Mouse (Mus musculus) gastrocnemius, adult 2 months (tissue): ENCODE data around the gene Cpne8. TPM values are rescaled to one million over a fixed set of nuclear protein-coding genes. Genes with fewer than 3 reads are reported as not detected.
A peak's percentile ranks its signal among the peaks of the same experiment; 100 is the strongest.
"Not testable (repeated sequence)": the region's sequence is repeated elsewhere in the genome, so short reads cannot be mapped to it uniquely, and the experiment has no call there.

Experiments
- DNase-seq: peaks from one replicate; pipeline ENCODE4 v3.0.0; 2022
- H3K27ac ChIP-seq: fragments of 200-600 bp; 2 replicates; pipeline ENCODE4 v1.8.1; 2022; ENCODE audit warnings: mild to moderate bottlenecking
- H3K4me3 ChIP-seq: fragments of 200-600 bp; 2 replicates; pipeline ENCODE4 v1.8.1; 2022; ENCODE audit warnings: mild to moderate bottlenecking, moderate library complexity
- CTCF ChIP-seq: fragments of 200-600 bp; IDR thresholded peaks from 2 replicates; pipeline ENCODE4 v1.8.1; 2022; ENCODE audit warnings: antibody characterized with exemption, mild to moderate bottlenecking, moderate library complexity
- intact Hi-C: fragments of 180-260 bp; cut with DNase I; formaldehyde crosslinking; loops from one replicate; pipeline ENCODE4 v1.15.1; 2025
- total RNA-seq, 2 experiments: library from RNA; stranded (reverse); gene quantifications; 2 replicates each; pipeline ENCODE4 v1.2.3; 2021

The Cpne8 gene
- total RNA-seq, 2 experiments from 2014 or later = 2.5 to 3.4 TPM

DNA sequence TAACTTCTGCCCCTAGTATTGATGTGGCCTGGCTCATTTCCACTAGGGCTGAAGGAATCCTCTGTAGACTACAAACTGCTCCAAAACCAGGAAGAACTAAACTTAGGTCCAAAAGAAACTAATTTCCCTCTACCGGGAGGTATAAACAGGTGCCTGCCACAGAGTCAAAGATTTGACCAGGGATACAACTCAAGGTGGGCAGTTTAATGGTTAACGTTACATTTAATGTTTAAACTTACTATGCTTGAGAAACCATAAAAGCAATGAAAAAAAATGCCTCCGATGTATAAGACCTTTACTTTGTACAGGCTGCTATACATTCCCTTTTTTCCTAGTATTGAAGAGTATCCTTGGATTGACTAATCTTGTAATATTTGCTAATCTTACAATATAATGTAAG lies 18.5 kb downstream of the Cpne8 start:
- no peak for TF ChIP-seq CTCF
- Histone ChIP-seq H3K27ac (no peak overlapping the region), H3K4me3 (no peak overlapping the region)
- no peak for DNase-seq
- intact Hi-C loops = no loop called here

- no peak for DNase-seq
- intact Hi-C loops = no loop called here
- no peak for TF ChIP-seq CTCF
- H3K4me3 ChIP-seq = no peak overlapping the region
- H3K27ac ChIP-seq = no peak overlapping the region
Observed at GRCm38 (mm10) chr15:90658053-90658452, 21.2 kb downstream of the Cpne8 start.

DNA sequence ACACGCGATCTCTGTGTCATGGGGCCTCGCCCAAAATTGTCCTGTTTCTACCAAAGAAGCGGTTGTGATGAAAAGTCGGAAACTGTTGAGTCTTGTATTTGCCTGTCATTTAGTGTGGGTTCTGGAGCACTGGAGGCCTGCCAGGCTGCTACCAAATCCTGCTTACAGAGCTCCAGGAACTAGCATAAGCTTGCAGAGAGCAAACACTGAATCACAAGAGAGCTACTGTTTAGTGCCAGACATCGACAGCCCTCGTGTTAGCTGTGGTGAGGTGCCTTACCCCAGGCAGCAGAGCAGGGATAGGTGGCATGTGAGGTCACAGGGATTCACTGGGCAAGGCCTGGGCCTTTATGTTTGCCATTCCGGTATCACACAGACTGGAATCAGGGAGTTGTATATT lies 22.7 kb downstream of the Cpne8 start:
- Histone ChIP-seq H3K4me3 (no peak overlapping the region), H3K27ac (no peak overlapping the region)
- intact Hi-C loops = no loop called here
- no peak for DNase-seq
- TF ChIP-seq CTCF = no peak

DNA sequence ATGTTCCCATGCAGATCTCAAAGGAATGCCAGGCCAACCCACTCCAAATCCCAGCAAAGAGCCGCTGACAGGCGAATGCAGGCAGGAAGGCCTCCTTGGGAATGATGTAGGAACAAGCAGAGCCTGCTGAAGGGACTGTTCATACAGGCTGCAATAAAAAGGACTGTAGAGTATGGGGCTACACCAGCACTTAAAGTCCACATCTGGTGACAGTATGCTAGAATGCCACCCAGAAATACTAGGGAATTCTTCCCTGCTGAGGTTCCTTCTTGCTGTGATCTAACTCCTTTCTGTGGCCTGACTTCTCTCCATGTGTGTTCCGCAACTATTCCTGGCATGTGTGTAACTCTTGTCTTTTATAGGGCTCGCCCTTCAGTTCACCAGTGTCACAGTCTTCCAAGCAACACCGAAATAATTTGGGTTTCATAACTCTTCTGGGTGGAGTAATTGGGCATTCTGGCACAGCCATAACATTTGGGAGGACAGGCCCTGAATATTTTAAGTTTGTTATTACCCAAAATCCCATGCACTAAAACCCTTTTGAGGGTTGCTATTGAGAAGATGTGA lies 32.1 kb downstream of the Cpne8 start:
- DNase-seq = no peak
- intact Hi-C loops = no loop called here
- no peak for TF ChIP-seq CTCF
- Histone ChIP-seq H3K27ac (peak overlapping the region; percentile 58), H3K4me3 (no peak overlapping the region)

GRCm38 (mm10) chr15:90646326-90646725 lies 32.9 kb downstream of the Cpne8 start:
- TF ChIP-seq CTCF = no peak
- intact Hi-C loops = no loop called here
- Histone ChIP-seq H3K4me3 (no peak overlapping the region), H3K27ac (no peak overlapping the region)
- no peak for DNase-seq

- DNase-seq = no peak
- intact Hi-C loops = no loop called here
- no peak for TF ChIP-seq CTCF
- Histone ChIP-seq H3K4me3 (no peak overlapping the region), H3K27ac (no peak overlapping the region)
Observed at GRCm38 (mm10) chr15:90645828-90646227, 33.4 kb downstream of the Cpne8 start.

- DNase-seq = no peak
- Histone ChIP-seq H3K27ac (no peak overlapping the region), H3K4me3 (no peak overlapping the region)
- intact Hi-C loops = no loop called here
- TF ChIP-seq CTCF = no peak
Observed at GRCm38 (mm10) chr15:90624201-90624600, 55.0 kb downstream of the Cpne8 start.

DNA sequence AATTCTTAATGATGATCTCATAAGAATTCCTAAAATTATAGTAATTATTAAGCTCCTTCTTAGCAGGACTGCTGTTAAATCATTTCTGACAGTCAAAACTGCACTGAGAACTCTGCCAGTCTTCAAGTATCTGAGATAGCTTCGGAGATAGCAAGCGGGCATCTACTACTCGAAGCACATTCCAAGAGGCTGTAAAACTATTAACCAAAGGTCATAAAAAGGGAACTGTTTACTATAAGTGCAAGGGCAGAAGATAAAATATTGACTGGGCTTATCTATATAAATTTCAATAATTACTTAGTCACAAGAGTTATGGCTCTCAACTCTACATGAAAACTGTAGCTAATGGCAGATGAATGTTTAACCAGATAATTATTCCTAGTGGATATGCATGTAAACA lies 57.2 kb downstream of the Cpne8 start:
- no peak for DNase-seq
- intact Hi-C loops = no loop called here

GRCm38 (mm10) chr15:90619736-90620135 lies 59.5 kb downstream of the Cpne8 start:
- no peak for TF ChIP-seq CTCF
- no peak overlapping the region for H3K27ac ChIP-seq
- H3K4me3 ChIP-seq = no peak overlapping the region
- intact Hi-C loops = no loop called here
- DNase-seq = no peak

More for the DNA sequence above, 57.2 kb downstream of the Cpne8 start:
- TF ChIP-seq CTCF = no peak
- H3K4me3 ChIP-seq = no peak overlapping the region
- H3K27ac ChIP-seq = no peak overlapping the region

- no peak for TF ChIP-seq CTCF
- intact Hi-C loops = no loop called here
- no peak for DNase-seq
- Histone ChIP-seq H3K27ac (no peak overlapping the region), H3K4me3 (no peak overlapping the region)
Observed at GRCm38 (mm10) chr15:90616116-90616798, 63.0 kb downstream of the Cpne8 start.

GRCm38 (mm10) chr15:90610767-90611166 lies 68.5 kb downstream of the Cpne8 start:
- intact Hi-C loops, H3K4me3 ChIP-seq, H3K27ac ChIP-seq, DNase-seq: not testable (repeated sequence)

GRCm38 (mm10) chr15:90609836-90610415 lies 69.3 kb downstream of the Cpne8 start:
- no peak overlapping the region for H3K4me3 ChIP-seq
- no peak overlapping the region for H3K27ac ChIP-seq
- no peak for TF ChIP-seq CTCF
- intact Hi-C loops = no loop called here
- no peak for DNase-seq

DNA sequence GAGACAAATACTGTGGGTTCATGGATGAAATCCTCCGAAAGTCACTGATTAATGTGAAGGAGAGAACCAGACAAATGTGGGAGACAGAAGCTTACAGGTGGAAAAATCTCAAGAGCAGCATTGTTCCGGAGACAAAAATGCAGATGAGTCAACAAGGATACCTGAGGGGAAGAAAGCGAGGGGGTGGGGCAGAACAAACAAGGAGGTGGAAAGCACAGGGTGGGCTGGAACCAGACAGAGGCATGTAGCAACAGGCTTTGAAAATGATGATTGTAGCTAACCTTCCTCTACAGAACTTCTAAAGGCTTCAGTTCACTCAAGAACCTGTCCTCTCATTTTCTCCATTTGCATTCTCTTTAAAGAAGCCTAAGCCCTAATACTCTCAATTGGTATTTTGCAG lies 70.9 kb downstream of the Cpne8 start:
- H3K4me3 ChIP-seq = no peak overlapping the region
- intact Hi-C loops = no loop called here
- DNase-seq = no peak
- H3K27ac ChIP-seq = no peak overlapping the region
- TF ChIP-seq CTCF = no peak

DNA sequence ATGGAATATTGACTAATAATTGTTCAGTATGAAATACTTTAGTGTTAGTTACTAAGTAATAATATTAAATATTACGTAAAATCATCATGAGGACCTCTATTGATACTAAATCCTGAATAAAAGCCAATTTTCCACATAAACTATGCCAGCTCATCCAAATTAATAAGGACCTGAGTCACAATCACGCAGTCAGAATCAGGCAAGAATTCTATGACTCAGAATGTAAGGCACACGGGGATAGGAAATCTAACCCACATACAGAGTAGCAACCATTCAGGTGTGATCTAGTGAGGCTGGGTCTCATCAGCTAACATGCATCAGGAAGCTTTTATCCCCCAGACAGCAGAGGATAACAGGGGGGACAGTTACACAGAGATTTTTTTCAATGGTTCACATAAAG lies 72.1 kb downstream of the Cpne8 start:
- Histone ChIP-seq H3K4me3 (no peak overlapping the region), H3K27ac (no peak overlapping the region)
- intact Hi-C loops = no loop called here
- no peak for TF ChIP-seq CTCF
- no peak for DNase-seq
